Mouse (Mus musculus) cortical plate, adult 2 months (tissue): ENCODE results near the gene Tmem108.

Experiments
- CTCF ChIP-seq: fragments of 200-500 bp; IDR thresholded peaks from 2 replicates; pipeline ENCODE4 v1.5.1; 2011; ENCODE audit warnings: mild to moderate bottlenecking, control low read depth, low read length; ENCODE audit not compliant: insufficient read depth; ENCODE audit errors: extremely low read depth
- POLR2A ChIP-seq: fragments of 200-500 bp; IDR thresholded peaks from 2 replicates; pipeline ENCODE4 v1.6.1; 2011; ENCODE audit warnings: mild to moderate bottlenecking, low read length, control low read depth; ENCODE audit not compliant: insufficient read depth; ENCODE audit errors: extremely low read depth

DNA sequence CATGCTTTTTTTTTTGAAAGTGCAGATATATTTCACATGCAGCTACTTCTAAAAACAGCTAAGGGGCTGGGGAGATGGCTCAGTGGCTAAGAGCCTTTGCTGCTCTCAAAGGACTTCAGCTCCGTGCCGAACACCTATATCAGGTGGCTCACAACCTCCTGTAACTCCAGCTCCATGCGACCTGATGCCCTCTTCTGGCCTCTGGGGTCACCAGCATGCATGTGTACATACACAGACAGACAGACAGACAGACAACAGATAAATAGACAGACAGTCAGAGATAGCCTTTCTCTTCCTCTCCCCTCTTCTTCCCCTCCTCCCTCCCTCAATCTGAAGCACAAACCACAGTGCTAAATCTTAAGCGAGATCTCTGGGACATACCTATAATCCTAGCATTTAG lies 181.5 kb downstream of the Tmem108 start:
- no peak for TF ChIP-seq POLR2A
- no peak for TF ChIP-seq CTCF
